Mouse (Mus musculus): ENCODE measurements around the gene Scn7a. TPM values are rescaled to one million over a fixed set of nuclear protein-coding genes. Genes with fewer than 3 reads are reported as not detected.

The Scn7a gene
- polyA plus RNA-seq, 1 experiment, result not detected

GRCm38 (mm10) chr2:66765170-66765569 is 19.5 kb downstream of the Scn7a start:
- no peak overlapping the region for H3K4me3 ChIP-seq (replicated peaks; ENCODE audit: control insufficient read depth, low read depth, low read length)
- no peak overlapping the region for H3K27ac ChIP-seq (ENCODE audit: control insufficient read depth, insufficient read depth, low read depth, low read length, poor library complexity)
- TF ChIP-seq CTCF (IDR thresholded peaks at IDR 0.05; ENCODE audit: control insufficient read depth, insufficient read depth, low read length), result no peak
- no peak for TF ChIP-seq POLR2A (IDR thresholded peaks at IDR 0.05; ENCODE audit: borderline replicate concordance, control insufficient read depth, low read depth, low read length)
- 39% methylated on average over 1 of the region's 1 CpGs for WGBS
- H3K4me1 ChIP-seq (ENCODE audit: control insufficient read depth, insufficient read depth, low read length), result no peaks in the 10 kb centered on the region

GRCm38 (mm10) chr2:66762905-66763304 is 21.8 kb downstream of the Scn7a start:
- no peak overlapping the region for H3K4me3 ChIP-seq (replicated peaks; ENCODE audit: control insufficient read depth, low read depth, low read length)
- TF ChIP-seq POLR2A (IDR thresholded peaks at IDR 0.05; ENCODE audit: borderline replicate concordance, control insufficient read depth, low read depth, low read length) (no peak), CTCF (IDR thresholded peaks at IDR 0.05; ENCODE audit: control insufficient read depth, insufficient read depth, low read length) (no peak)
- no peaks in the 10 kb centered on the region for H3K4me1 ChIP-seq (ENCODE audit: control insufficient read depth, insufficient read depth, low read length)
- no peak overlapping the region for H3K27ac ChIP-seq (ENCODE audit: control insufficient read depth, insufficient read depth, low read depth, low read length, poor library complexity)

GRCm38 (mm10) chr2:66728002-66728401 is 56.7 kb downstream of the Scn7a start:
- WGBS, result 72% methylated on average over 3 of the region's 3 CpGs
- TF ChIP-seq CTCF (IDR thresholded peaks at IDR 0.05; ENCODE audit: control insufficient read depth, insufficient read depth, low read length) (no peak), POLR2A (IDR thresholded peaks at IDR 0.05; ENCODE audit: borderline replicate concordance, control insufficient read depth, low read depth, low read length) (no peak)

GRCm38 (mm10) chr2:66727585-66727974 is 57.1 kb downstream of the Scn7a start:
- Histone ChIP-seq H3K27ac (ENCODE audit: control insufficient read depth, insufficient read depth, low read depth, low read length, poor library complexity) (no peak overlapping the region), H3K4me1 (ENCODE audit: control insufficient read depth, insufficient read depth, low read length) (no peaks in the 10 kb centered on the region), H3K4me3 (replicated peaks; ENCODE audit: control insufficient read depth, low read depth, low read length) (no peak overlapping the region)
- TF ChIP-seq POLR2A (IDR thresholded peaks at IDR 0.05; ENCODE audit: borderline replicate concordance, control insufficient read depth, low read depth, low read length) (no peak), CTCF (IDR thresholded peaks at IDR 0.05; ENCODE audit: control insufficient read depth, insufficient read depth, low read length) (no peak)

More at GRCm38 (mm10) chr2:66728002-66728401, 56.7 kb downstream of the Scn7a start:
- no peak overlapping the region for H3K27ac ChIP-seq (ENCODE audit: control insufficient read depth, insufficient read depth, low read depth, low read length, poor library complexity)
- H3K4me1 ChIP-seq (ENCODE audit: control insufficient read depth, insufficient read depth, low read length), result no peaks in the 10 kb centered on the region
- H3K4me3 ChIP-seq (replicated peaks; ENCODE audit: control insufficient read depth, low read depth, low read length), result no peak overlapping the region

GRCm38 (mm10) chr2:66726878-66727584 is 57.7 kb downstream of the Scn7a start:
- Histone ChIP-seq H3K27ac (ENCODE audit: control insufficient read depth, insufficient read depth, low read depth, low read length, poor library complexity) (no peak overlapping the region), H3K4me1 (ENCODE audit: control insufficient read depth, insufficient read depth, low read length) (no peaks in the 10 kb centered on the region), H3K4me3 (replicated peaks; ENCODE audit: control insufficient read depth, low read depth, low read length) (no peak overlapping the region)
- no peak for TF ChIP-seq CTCF (IDR thresholded peaks at IDR 0.05; ENCODE audit: control insufficient read depth, insufficient read depth, low read length)
- no peak for TF ChIP-seq POLR2A (IDR thresholded peaks at IDR 0.05; ENCODE audit: borderline replicate concordance, control insufficient read depth, low read depth, low read length)
- 76% methylated on average over 2 of the region's 2 CpGs for WGBS

GRCm38 (mm10) chr2:66712071-66712470 is 72.6 kb downstream of the Scn7a start:
- H3K27ac ChIP-seq (ENCODE audit: control insufficient read depth, insufficient read depth, low read depth, low read length, poor library complexity), result no peak overlapping the region
- H3K4me3 ChIP-seq (replicated peaks; ENCODE audit: control insufficient read depth, low read depth, low read length), result no peak overlapping the region
- no peaks in the 10 kb centered on the region for H3K4me1 ChIP-seq (ENCODE audit: control insufficient read depth, insufficient read depth, low read length)
- 87% methylated on average over 2 of the region's 2 CpGs for WGBS
- no peak for TF ChIP-seq POLR2A (IDR thresholded peaks at IDR 0.05; ENCODE audit: borderline replicate concordance, control insufficient read depth, low read depth, low read length)
- TF ChIP-seq CTCF (IDR thresholded peaks at IDR 0.05; ENCODE audit: control insufficient read depth, insufficient read depth, low read length), result no peak

GRCm38 (mm10) chr2:66692300-66692699 is 92.4 kb downstream of the Scn7a start:
- Histone ChIP-seq H3K4me3 (replicated peaks; ENCODE audit: control insufficient read depth, low read depth, low read length) (no peak overlapping the region), H3K4me1 (ENCODE audit: control insufficient read depth, insufficient read depth, low read length) (no peaks in the 10 kb centered on the region), H3K27ac (ENCODE audit: control insufficient read depth, insufficient read depth, low read depth, low read length, poor library complexity) (no peak overlapping the region)
- 84% methylated on average over 2 of the region's 2 CpGs for WGBS
- no peak for TF ChIP-seq POLR2A (IDR thresholded peaks at IDR 0.05; ENCODE audit: borderline replicate concordance, control insufficient read depth, low read depth, low read length)
- no peak for TF ChIP-seq CTCF (IDR thresholded peaks at IDR 0.05; ENCODE audit: control insufficient read depth, insufficient read depth, low read length)

- no peak for TF ChIP-seq POLR2A (IDR thresholded peaks at IDR 0.05; ENCODE audit: borderline replicate concordance, control insufficient read depth, low read depth, low read length)
- TF ChIP-seq CTCF (IDR thresholded peaks at IDR 0.05; ENCODE audit: control insufficient read depth, insufficient read depth, low read length), result no peak
- H3K27ac ChIP-seq (ENCODE audit: control insufficient read depth, insufficient read depth, low read depth, low read length, poor library complexity), result no peak overlapping the region
- H3K4me1 ChIP-seq (ENCODE audit: control insufficient read depth, insufficient read depth, low read length), result no peaks in the 10 kb centered on the region
- WGBS, result 67% methylated on average over 1 of the region's 1 CpGs
- H3K4me3 ChIP-seq (replicated peaks; ENCODE audit: control insufficient read depth, low read depth, low read length), result no peak overlapping the region
These were observed 122.7 kb downstream of the Scn7a start for GRCm38 (mm10) chr2:66661988-66662387.

- WGBS, result 85% methylated on average over 3 of the region's 3 CpGs
These were observed 128.3 kb downstream of the Scn7a start for GRCm38 (mm10) chr2:66656430-66656829.

More at GRCm38 (mm10) chr2:66656430-66656829, 128.3 kb downstream of the Scn7a start:
- Histone ChIP-seq H3K4me1 (ENCODE audit: control insufficient read depth, insufficient read depth, low read length) (no peaks in the 10 kb centered on the region), H3K27ac (ENCODE audit: control insufficient read depth, insufficient read depth, low read depth, low read length, poor library complexity) (no peak overlapping the region), H3K4me3 (replicated peaks; ENCODE audit: control insufficient read depth, low read depth, low read length) (no peak overlapping the region)
- TF ChIP-seq POLR2A (IDR thresholded peaks at IDR 0.05; ENCODE audit: borderline replicate concordance, control insufficient read depth, low read depth, low read length) (no peak), CTCF (IDR thresholded peaks at IDR 0.05; ENCODE audit: control insufficient read depth, insufficient read depth, low read length) (no peak)

All from bone marrow, adult 2 months (tissue).